Mouse (Mus musculus) c-Kit-positive CD71-positive TER-119-positive erythroid progenitor cells, embryonic 14.5 days (primary cell): ENCODE measurements around the gene Galnt16.

ENCODE experiments used
- DNase-seq: peaks from one replicate; pipeline ENCODE4 v3.0.0-alpha.2; 2013; ENCODE audit warnings: low spot score

The Galnt16 gene

DNA sequence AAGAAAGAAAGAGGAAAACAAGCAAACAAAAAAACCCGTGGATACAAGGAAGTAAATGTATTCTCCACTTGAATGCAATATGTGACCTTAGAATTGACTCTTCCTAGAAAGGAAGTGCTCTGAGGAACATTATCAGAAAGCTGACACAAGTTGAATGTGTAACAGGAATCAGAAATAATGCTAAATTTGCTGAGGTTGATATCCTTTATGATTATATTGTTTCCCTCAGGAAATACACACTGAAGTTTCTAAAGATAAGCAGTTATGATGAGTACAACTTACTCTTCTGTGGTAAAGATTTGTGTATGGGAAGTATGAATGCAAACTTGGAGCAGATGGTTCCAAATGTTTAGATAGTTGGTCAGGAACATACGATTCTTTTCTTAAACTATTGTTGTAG is 150.3 kb downstream of the Galnt16 start:
- no peak for DNase-seq

DNA sequence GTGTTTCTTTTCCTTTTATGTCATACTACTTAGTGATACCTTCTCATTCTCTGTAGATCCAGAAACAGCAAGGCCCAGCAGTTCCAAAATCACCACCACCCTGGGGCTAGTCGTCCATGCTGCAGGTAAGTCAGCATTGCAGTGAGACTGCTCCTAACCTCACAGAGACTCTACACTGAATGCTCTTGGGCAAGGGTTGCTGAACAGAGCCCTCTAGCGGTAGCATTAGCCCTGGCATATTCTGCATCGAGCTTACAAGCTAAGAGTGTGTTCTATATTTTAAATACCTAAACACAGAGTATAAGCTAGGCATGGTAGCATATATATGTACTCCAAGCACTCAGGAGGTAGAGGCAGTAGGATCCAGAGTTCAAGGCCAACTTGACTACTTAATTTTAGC is 155.1 kb downstream of the Galnt16 start:
- peak; percentile 60 for DNase-seq
